Mouse (Mus musculus) cerebellum, postnatal 10 days (tissue): Measurements from ENCODE around the gene Ica1.

ENCODE experiments used
- DNase-seq, 2 experiments: peaks; one replicate each; pipeline ENCODE4 v3.0.0; 2021; ENCODE audit warnings: mixed read lengths in 2 of 2

Gene Ica1

GRCm38 (mm10) chr6:8683379-8683778, 94.9 kb downstream of the Ica1 start:
- DNase-seq: no peak

GRCm38 (mm10) chr6:8680931-8681330, 97.4 kb downstream of the Ica1 start:
- no peak for DNase-seq

- no peak for DNase-seq
These were observed 105.3 kb downstream of the Ica1 start for GRCm38 (mm10) chr6:8673013-8673412.

- DNase-seq: no peak
These were observed 108.9 kb downstream of the Ica1 start for GRCm38 (mm10) chr6:8669343-8669742.

GRCm38 (mm10) chr6:8668013-8668811, 110.1 kb downstream of the Ica1 start:
- DNase-seq: no peak

GRCm38 (mm10) chr6:8665786-8666185, 112.5 kb downstream of the Ica1 start:
- no peak for DNase-seq

- peak; percentile 47 to 58 for DNase-seq
These were observed 113.3 kb downstream of the Ica1 start for GRCm38 (mm10) chr6:8664956-8665355.

- no peak for DNase-seq
These were observed 115.1 kb downstream of the Ica1 start for GRCm38 (mm10) chr6:8663092-8663740.

GRCm38 (mm10) chr6:8661404-8661803, 116.9 kb downstream of the Ica1 start:
- no peak for DNase-seq

GRCm38 (mm10) chr6:8660076-8660475, 118.2 kb downstream of the Ica1 start:
- no peak for DNase-seq

- DNase-seq: peak; percentile 91 to 94
These were observed 118.9 kb downstream of the Ica1 start for GRCm38 (mm10) chr6:8659194-8659959.

- DNase-seq: no peak
These were observed 119.9 kb downstream of the Ica1 start for GRCm38 (mm10) chr6:8658431-8658830.

- DNase-seq: no peak
These were observed 120.8 kb downstream of the Ica1 start for GRCm38 (mm10) chr6:8657459-8657858.

- DNase-seq: no peak
These were observed 122.8 kb downstream of the Ica1 start for GRCm38 (mm10) chr6:8655454-8655853.

GRCm38 (mm10) chr6:8650413-8650812, 127.9 kb downstream of the Ica1 start:
- no peak for DNase-seq

- DNase-seq: no peak
These were observed 128.9 kb downstream of the Ica1 start for GRCm38 (mm10) chr6:8649295-8649865.

GRCm38 (mm10) chr6:8648185-8648901, 129.9 kb downstream of the Ica1 start:
- no peak for DNase-seq

GRCm38 (mm10) chr6:8647513-8648184, 130.6 kb downstream of the Ica1 start:
- no peak for DNase-seq

- DNase-seq: peak; percentile 47 to 68
These were observed 132.6 kb downstream of the Ica1 start for GRCm38 (mm10) chr6:8645708-8646107.

- peak in 1 of 2 experiments; percentile 16 for DNase-seq
These were observed 133.6 kb downstream of the Ica1 start for GRCm38 (mm10) chr6:8644703-8645102.

- no peak for DNase-seq
These were observed 137.4 kb downstream of the Ica1 start for GRCm38 (mm10) chr6:8640863-8641262.

- no peak for DNase-seq
These were observed 138.8 kb downstream of the Ica1 start for GRCm38 (mm10) chr6:8639526-8639925.
